Mouse (Mus musculus) forebrain, embryonic 14.5 days (tissue): ENCODE measurements at regions not wholly inside any gene's neighbourhood (a gene's known extent, or its start where the extent isn't known, plus 50 kb on each side); places are given as distances from the start of the nearest gene placed in this dataset.

ENCODE experiments used
- ATAC-seq: fragments of 200-750 bp; cut with Nextera tagmentation; 2 replicates; pipeline ENCODE4 v1.8.0; 2017; ENCODE audit warnings: mild to moderate bottlenecking, moderate library complexity
- DNase-seq: peaks from one replicate; pipeline ENCODE4 v3.0.0-alpha.2; 2015; ENCODE audit warnings: low spot score
- H3K27ac ChIP-seq: fragments of 300-500 bp; sonication (generic); 2 replicates; pipeline ENCODE4 v1.5.1; 2014; ENCODE audit warnings: low read depth, mild to moderate bottlenecking, control low read depth, low read length, moderate library complexity
- H3K27me3 ChIP-seq: fragments of 300-500 bp; sonication (generic); replicated peaks from 2 replicates; pipeline ENCODE4 v1.6.1; 2014; ENCODE audit warnings: low read length, control low read depth, mixed read lengths; ENCODE audit not compliant: control insufficient read depth, insufficient read depth
- H3K36me3 ChIP-seq: fragments of 300-500 bp; sonication (generic); 2 replicates; pipeline ENCODE4 v1.6.1; 2014; ENCODE audit warnings: low read length, control low read depth; ENCODE audit not compliant: control insufficient read depth, insufficient read depth
- H3K4me1 ChIP-seq: fragments of 300-500 bp; sonication (generic); 2 replicates; pipeline ENCODE4 v1.6.1; 2014; ENCODE audit warnings: antibody characterized with exemption, low read length, control low read depth; ENCODE audit not compliant: control insufficient read depth, insufficient read depth
- H3K4me2 ChIP-seq: fragments of 300-500 bp; sonication (generic); 2 replicates; pipeline ENCODE4 v1.6.1; 2014; ENCODE audit warnings: mild to moderate bottlenecking, control low read depth, low read length
- H3K4me3 ChIP-seq: fragments of 300-500 bp; sonication (generic); 2 replicates; pipeline ENCODE4 v1.5.1; 2014; ENCODE audit warnings: low read depth, low read length, control low read depth
- H3K9ac ChIP-seq: fragments of 300-500 bp; sonication (generic); 2 replicates; pipeline ENCODE4 v1.6.1; 2014; ENCODE audit warnings: mild to moderate bottlenecking, low read length, control low read depth, moderate library complexity
- H3K9me3 ChIP-seq: fragments of 300-500 bp; sonication (generic); replicated peaks from 2 replicates; pipeline ENCODE4 v1.6.1; 2016; ENCODE audit warnings: low read length, control low read depth, mixed read lengths; ENCODE audit not compliant: control insufficient read depth
- whole genome bisulfite sequencing: fragments of 180-500 bp; shearing (Covaris S2); extraction: QIAGEN DNeasy Blood & Tissue Kit; methylation state at CpG from one replicate; pipeline ENCODE4 v1.1.7; 2014; 5-methylcytosine and 5-hydroxymethylcytosine counted together

DNA sequence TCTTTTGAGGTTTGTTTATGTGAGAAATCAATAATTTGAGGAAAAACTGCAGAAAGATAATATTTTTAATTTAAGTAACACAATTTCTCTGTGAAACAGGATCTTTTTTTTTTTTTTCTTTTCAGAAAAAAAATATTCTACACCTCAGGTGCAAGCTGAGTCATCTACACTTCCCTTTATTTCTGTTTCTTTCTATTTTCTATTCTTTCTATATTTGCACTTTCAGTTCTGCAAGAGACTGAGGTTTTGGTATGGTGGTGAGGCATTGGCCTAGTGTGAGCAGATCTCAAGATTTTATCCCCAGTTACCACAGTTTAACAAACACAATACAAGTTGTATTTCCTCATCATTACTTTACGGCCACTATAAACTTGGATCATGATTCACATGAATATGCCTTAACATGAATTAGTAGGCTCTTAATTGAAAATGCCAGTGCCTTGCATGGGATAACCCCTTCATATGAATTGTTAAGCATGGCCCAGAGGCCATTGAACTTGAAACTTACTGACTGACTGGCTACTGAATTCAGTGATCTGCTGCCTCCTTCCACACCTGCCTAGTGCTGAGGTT lies 1278.1 kb downstream of the Stim2 start:
- H3K9me3 ChIP-seq = no peaks in the 10 kb centered on the region
- H3K27me3 ChIP-seq = no peaks in the 10 kb centered on the region
- H3K9ac ChIP-seq = no peak overlapping the region
- ATAC-seq (no peak), DNase-seq (no peak)
- H3K36me3 ChIP-seq = no peaks in the 10 kb centered on the region
- no peak overlapping the region for H3K4me3 ChIP-seq
- H3K27ac ChIP-seq = no peak overlapping the region
- H3K4me2 ChIP-seq = no peak overlapping the region
- 89% methylated on average over 1 of the region's 1 CpGs for WGBS
- no peaks in the 10 kb centered on the region for H3K4me1 ChIP-seq

DNA sequence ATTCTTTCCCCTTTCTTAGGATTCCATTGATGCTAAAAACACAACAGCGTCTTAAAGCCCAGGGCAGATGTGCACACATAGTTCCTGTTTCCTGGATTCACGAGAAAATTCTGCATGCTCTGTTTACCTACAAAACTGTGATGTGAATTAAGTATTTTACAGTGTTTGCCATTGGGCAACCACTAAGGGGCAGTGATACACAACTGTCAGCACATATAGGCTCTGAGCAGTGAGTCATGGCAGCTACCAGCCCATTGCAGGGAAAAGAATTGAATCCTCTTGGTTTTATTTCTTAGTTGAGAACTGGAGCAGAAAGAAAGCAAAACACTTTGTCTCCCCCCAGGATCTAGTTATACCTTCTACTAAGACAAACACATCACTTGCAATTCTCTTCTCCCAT lies 1295.0 kb downstream of the Stim2 start:
- no peak overlapping the region for H3K4me3 ChIP-seq
- no peaks in the 10 kb centered on the region for H3K9me3 ChIP-seq
- no peak overlapping the region for H3K9ac ChIP-seq
- H3K27me3 ChIP-seq = no peaks in the 10 kb centered on the region
- peak; percentile 57; the same call in 1 of the 2 replicates for ATAC-seq
- no peaks in the 10 kb centered on the region for H3K4me1 ChIP-seq
- peak; percentile 59 for DNase-seq
- H3K4me2 ChIP-seq = no peak overlapping the region
- WGBS = 70% methylated on average over 2 of the region's 2 CpGs
- no peaks in the 10 kb centered on the region for H3K36me3 ChIP-seq
- H3K27ac ChIP-seq = no peak overlapping the region

DNA sequence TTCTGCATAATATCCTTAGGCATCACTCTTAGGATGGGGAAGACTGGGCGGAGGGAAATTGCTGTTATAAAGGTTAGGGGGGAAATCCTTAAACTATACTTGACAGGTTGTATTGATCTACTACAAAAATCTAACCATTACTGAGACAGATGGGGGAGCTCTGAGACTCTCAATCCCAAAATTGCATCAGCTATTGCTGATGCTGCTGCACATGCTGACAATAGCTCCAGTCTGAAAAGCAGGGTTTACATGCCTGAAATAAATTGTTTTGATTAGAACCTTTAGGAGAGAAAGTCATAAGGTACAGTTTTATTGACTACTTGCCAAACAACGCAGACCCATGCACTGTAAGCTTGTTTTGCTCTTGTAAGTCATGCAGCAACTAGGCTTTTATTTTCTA lies 1295.7 kb downstream of the Stim2 start:
- Histone ChIP-seq H3K36me3 (no peaks in the 10 kb centered on the region), H3K27me3 (no peaks in the 10 kb centered on the region), H3K4me1 (no peaks in the 10 kb centered on the region), H3K27ac (no peak overlapping the region), H3K9ac (no peak overlapping the region), H3K4me2 (no peak overlapping the region), H3K9me3 (no peaks in the 10 kb centered on the region), H3K4me3 (no peak overlapping the region)
- peak; percentile 46; the same call in 1 of the 2 replicates for ATAC-seq
- DNase-seq = peak; percentile 45
- 54% methylated on average over 2 of the region's 2 CpGs for WGBS

DNA sequence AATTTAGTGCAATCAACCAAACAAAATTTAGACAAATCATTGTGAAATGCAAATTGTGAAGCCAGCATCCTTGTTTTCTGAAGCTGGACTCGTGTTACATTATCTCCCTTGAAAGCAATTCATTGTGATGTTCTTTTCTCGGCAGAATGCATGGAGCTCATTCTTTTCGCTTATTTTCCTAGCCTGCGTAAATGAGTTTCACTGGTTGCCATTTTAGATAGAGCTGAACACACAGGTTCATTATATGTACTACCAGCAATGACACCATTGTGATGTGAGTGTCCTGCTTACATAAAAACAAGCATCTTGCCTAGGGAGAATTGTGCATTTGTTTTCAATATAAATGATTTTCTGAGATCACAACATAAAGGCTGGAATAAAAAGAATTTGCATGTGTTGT lies 1296.5 kb downstream of the Stim2 start:
- peak; percentile 33 for DNase-seq
- Histone ChIP-seq H3K4me3 (no peak overlapping the region), H3K27ac (no peak overlapping the region), H3K36me3 (no peaks in the 10 kb centered on the region), H3K4me1 (no peaks in the 10 kb centered on the region), H3K4me2 (no peak overlapping the region), H3K9ac (no peak overlapping the region), H3K9me3 (no peaks in the 10 kb centered on the region), H3K27me3 (no peaks in the 10 kb centered on the region)
- ATAC-seq = no peak
- WGBS = 13% methylated on average over 4 of the region's 4 CpGs

DNA sequence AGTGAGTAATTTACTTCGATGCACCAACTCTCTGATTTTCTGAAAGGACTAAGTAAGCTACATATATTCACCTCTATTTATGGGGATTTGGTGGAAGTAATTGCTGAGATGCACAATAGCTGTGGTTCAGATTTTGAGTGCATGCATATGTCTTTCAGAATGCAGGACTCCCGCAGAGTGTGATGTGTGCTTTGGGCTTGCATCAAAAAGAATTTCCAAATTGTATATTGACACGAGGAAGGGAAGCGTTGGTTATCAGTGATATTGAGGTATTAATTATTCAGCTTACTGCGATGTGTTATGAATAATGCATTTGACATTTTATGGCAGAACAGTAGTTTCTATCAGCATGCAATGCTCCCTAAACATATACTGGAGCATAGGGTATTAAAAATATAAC lies 1303.2 kb downstream of the Stim2 start:
- DNase-seq = peak; percentile 13
- H3K4me2 ChIP-seq = no peak overlapping the region
- 75% methylated on average over 5 of the region's 5 CpGs for WGBS
- no peak overlapping the region for H3K9ac ChIP-seq
- no peaks in the 10 kb centered on the region for H3K4me1 ChIP-seq
- no peak for ATAC-seq
- H3K9me3 ChIP-seq = no peaks in the 10 kb centered on the region
- no peak overlapping the region for H3K27ac ChIP-seq
- H3K36me3 ChIP-seq = no peaks in the 10 kb centered on the region
- H3K4me3 ChIP-seq = no peak overlapping the region
- H3K27me3 ChIP-seq = no peaks in the 10 kb centered on the region

DNA sequence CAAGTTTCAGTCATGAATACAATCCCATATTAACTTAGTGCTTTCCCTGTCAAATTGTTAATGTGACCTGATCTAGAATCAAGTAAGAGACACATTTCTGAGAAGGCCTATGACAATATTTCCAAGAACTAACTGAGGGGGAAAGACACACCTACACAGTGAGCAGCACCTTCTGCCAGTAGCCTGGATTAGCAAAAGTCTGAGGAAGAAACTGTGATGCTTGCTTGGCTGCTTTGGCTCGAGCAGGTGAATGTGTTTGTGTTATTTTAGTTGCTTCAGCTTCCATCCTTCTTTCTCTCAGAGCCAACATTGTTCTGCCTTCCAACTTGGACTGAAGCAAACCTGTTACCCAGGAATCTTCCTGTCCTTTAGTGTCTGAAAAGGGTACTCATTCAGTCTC lies 1347.7 kb downstream of the Stim2 start:
- 76% methylated on average over 1 of the region's 1 CpGs for WGBS
- DNase-seq (no peak), ATAC-seq (no peak)
- H3K4me1 ChIP-seq = no peaks in the 10 kb centered on the region
- H3K4me3 ChIP-seq = no peak overlapping the region
- no peaks in the 10 kb centered on the region for H3K9me3 ChIP-seq
- no peak overlapping the region for H3K9ac ChIP-seq
- H3K36me3 ChIP-seq = no peaks in the 10 kb centered on the region
- no peaks in the 10 kb centered on the region for H3K27me3 ChIP-seq
- H3K4me2 ChIP-seq = no peak overlapping the region
- no peak overlapping the region for H3K27ac ChIP-seq

DNA sequence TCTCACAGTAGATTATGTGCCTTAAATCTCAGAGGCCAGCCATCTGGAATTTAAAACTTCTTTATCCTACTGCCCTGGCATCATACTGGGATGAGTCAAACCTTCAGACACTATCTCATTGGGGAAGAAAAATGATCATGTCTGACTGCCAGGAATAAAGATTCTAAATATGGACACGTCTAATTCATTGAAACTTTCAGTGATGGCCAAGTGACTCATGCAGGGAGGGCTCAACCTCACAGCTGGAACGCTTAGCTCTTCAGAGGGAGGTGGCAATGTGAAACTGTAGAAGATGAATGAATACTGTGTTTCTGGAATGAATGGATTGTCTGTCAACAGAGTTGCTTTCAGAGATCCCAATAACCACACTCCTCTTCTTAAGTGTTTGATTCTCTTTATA lies 1357.2 kb downstream of the Stim2 start:
- no peak overlapping the region for H3K27ac ChIP-seq
- no peaks in the 10 kb centered on the region for H3K36me3 ChIP-seq
- H3K4me2 ChIP-seq = no peak overlapping the region
- WGBS = 45% methylated on average over 2 of the region's 2 CpGs
- no peaks in the 10 kb centered on the region for H3K9me3 ChIP-seq
- H3K4me1 ChIP-seq = no peaks in the 10 kb centered on the region
- DNase-seq (peak; percentile 17), ATAC-seq (no peak)
- H3K27me3 ChIP-seq = no peaks in the 10 kb centered on the region
- no peak overlapping the region for H3K9ac ChIP-seq
- H3K4me3 ChIP-seq = no peak overlapping the region

DNA sequence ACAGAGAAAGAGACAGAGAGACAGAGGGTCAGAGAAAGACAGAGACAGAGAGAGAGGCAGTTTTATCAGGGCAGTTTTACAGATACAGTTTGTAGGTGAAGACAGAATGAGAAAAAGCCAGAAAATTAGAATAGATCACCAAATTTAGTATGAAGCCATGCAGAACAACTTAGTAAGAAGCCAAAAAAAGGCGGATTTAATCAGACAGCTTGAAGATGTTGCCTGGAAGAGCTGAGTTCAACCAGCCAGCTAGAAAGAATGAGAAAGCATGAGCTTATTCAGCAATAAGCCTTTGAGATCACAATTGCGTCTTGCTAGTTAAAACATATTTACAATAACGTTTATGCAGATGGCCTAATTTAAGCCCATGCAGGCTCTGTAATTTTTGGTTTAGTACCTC lies 1376.0 kb downstream of the Stim2 start:
- DNase-seq (no peak), ATAC-seq (no peak)
- H3K4me2 ChIP-seq = no peak overlapping the region
- no peak overlapping the region for H3K27ac ChIP-seq
- H3K36me3 ChIP-seq = no peaks in the 10 kb centered on the region
- no peaks in the 10 kb centered on the region for H3K4me1 ChIP-seq
- 83% methylated on average over 3 of the region's 3 CpGs for WGBS
- no peaks in the 10 kb centered on the region for H3K9me3 ChIP-seq
- H3K27me3 ChIP-seq = no peaks in the 10 kb centered on the region
- no peak overlapping the region for H3K4me3 ChIP-seq
- H3K9ac ChIP-seq = no peak overlapping the region

DNA sequence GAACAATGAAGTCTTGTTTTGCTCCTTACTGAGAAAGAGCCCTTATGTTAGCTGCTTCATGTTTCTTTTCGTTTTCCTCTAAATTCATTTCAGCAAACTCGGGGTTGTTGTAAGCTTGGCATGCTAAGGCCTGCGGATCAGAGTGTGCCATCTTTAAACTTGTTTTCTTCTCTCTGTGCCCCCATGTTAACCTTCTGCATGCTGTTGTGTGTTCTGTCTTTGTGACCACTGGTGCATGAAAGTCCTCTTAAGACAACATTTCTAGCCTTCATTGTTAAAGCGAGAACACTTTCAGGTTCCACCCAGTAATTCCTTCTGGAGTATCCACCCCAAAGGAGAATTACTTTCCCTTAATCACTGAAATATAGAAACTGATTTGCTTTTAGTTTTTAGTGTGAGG lies 1392.5 kb downstream of the Stim2 start:
- Histone ChIP-seq H3K9me3 (no peaks in the 10 kb centered on the region), H3K4me1 (no peaks in the 10 kb centered on the region), H3K36me3 (no peaks in the 10 kb centered on the region), H3K27ac (no peak overlapping the region), H3K4me3 (no peak overlapping the region), H3K9ac (no peak overlapping the region), H3K27me3 (no peaks in the 10 kb centered on the region), H3K4me2 (no peak overlapping the region)
- no peak for ATAC-seq
- DNase-seq = no peak
- 6% methylated on average over 4 of the region's 4 CpGs for WGBS
